Mouse (Mus musculus) c-Kit-positive CD71-positive TER-119-positive erythroid progenitor cells, embryonic 14.5 days (primary cell): ENCODE data around the gene Xrra1.
"Not testable (repeated sequence)": the region's sequence is repeated elsewhere in the genome, so short reads cannot be mapped to it uniquely, and the experiment has no call there.

Experiments used
- DNase-seq: peaks from one replicate; pipeline ENCODE4 v3.0.0-alpha.2; 2013; ENCODE audit warnings: low spot score

Xrra1 gene

DNA sequence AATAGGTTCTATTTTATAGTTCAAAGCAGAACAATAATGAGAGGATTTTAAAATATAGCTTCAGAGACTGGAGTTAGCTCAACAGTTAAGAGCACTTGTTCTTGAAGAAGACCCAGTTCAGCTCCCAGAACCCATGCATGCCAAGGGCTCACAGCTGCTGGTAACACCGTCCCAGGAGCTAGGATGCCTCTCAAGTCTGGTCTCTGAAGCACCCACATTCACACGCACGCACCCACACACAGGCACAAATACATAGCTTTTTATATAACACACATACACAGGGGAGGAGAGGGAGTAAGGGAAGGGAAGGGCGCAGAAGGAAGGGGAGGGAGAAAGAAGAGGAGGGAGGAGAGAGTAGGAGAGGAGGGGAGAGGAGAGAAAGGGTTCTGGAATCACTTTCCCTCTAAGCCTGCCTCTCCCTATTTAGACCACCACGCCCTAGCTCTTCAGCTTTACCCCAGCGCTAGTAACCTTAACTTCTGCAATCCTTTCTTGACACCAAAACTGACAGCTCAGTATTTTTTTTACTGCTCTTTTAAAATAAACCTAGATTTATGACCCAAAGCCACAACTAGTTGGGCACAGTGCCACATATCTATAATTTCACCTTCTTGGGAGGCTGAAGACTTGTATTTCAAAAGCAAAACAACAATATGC lies 94.7 kb downstream of the Xrra1 start:
- no peak for DNase-seq

DNA sequence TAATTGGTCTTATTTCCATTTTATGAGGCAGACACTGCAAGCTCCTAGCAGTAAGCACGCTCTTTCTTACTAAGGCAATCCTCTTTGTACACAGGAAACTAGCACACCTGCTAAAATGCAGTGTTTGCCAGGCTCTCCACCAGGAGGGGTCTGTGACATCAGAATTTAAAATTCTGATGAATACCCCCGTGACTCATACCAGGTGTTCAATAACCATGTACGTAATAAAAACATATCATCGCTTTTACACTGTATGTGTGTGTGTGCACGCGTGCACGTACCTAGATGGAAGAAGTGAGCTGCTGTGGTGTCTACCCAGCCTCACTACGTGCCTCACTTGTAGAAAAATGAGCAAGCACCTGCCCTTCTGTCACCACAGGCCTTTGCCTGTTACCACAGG lies 95.3 kb downstream of the Xrra1 start:
- DNase-seq, result no peak

DNA sequence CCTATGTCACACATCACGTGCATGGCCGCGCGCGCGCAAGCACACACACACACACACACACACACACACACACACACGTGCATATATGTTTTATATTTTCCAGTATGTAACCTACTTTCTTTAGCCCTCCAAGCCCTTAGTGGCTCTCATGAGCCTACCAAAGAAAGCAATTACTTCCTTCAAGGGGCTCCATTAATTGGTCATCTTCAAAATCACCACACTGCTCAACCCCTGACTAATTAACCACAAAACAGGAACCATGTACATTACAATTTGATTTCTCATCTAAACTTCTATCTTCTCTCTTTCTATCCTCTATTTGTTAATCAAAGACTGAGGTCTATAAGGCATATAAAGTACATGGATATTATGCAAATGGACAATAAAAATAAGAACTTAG lies 97.2 kb downstream of the Xrra1 start:
- DNase-seq, result no peak

DNA sequence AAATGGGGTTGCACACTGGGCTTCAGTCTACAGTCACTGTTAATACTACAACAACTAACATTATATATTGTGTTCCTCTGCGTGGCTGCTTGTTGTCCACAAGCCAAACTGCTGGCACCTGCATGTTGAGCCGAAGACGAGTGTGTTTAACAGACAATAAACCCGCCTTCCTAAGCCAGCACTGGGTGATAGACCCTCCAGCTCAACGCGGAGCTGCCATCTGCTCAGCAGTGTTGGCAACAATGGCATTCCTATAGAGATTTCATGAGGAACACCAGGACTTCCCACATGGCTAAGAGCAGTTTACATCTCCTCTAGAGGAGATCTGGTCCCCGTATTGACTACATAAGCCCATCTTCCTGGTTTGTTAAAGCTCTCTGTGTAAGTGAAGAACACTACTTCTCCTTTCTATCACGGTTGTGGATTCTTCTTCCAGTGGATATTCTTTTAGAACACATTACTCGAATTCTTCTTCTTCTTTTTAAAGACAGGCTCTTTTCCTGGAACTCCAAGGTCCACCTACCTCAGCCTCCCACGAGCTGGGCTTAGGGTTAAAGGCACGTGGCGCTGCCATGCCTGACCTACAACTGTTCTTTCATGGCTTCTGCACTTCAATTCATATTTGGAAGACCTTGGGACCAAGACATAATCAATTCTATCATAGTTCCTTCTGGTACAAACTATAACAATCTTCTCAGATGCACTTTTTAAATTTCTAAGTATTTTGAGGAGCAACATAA lies 98.5 kb downstream of the Xrra1 start:
- no peak for DNase-seq

DNA sequence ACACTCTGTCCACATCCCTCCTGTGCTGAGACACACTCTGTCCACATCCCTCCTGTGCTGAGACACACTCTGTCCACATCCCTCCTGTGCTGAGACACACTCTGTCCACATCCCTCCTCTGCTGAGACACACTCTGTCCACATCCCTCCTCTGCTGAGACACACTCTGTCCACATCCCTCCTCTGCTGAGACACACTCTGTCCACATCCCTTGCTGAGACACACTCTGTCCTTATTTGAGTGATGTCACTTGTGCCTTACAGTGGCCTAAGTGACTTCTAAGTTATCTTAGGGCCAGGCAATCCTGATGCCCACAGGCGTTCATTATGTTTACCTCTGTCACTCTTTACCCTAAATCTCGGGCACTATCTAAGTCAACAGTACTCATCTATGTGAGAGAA lies 101.7 kb downstream of the Xrra1 start:
- not testable (repeated sequence) for DNase-seq

DNA sequence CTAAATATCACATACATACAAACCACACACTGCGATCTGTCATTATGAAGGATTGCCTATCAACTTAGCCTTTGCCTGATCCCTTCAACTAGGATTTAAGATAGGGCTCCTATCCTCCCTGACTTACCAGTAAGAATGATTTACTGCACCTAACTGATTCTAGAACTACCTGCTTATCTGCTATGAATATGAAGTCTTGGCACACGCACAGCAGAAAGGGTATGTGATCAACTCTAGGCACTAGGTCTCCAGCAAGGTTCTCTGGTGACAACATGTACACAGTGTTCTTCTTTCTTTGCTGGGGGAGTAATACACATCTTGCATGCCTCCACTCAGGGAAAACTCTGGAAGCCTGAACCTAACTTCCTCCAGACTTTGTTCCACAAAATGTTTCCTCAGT lies 102.6 kb downstream of the Xrra1 start:
- no peak for DNase-seq

DNA sequence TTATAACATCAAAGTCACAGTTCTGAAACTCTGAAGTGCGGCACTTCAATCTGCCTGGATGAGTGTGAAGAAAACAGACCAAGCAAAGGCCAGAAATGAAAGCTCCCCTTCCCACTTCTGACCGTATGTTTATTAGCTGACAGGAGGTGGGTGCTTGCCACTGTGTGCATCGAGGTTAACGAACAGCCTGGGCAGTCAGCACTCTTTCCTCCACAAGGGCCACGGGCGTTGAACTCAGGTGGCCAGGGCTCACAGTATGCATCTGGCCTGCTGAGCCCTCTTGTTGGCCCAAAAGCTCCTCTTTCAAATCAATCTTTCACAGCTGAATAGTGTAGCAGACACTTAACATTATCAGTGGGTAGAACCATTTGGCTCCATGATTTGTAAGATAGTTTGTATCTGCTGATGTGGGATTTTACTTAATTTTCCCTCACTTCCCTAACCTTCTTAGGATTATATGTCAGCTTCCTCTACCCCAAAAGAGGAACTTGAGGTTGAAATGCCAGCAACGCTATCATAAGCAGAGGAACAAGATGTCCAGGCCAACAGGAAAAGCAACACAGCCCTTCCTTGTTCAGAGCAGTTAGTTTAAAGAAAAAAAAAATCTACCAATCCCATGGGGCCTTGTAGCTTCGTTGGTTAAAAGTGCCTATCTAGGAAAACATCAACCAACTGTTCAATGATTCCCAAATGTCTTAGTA lies 103.8 kb downstream of the Xrra1 start:
- no peak for DNase-seq

DNA sequence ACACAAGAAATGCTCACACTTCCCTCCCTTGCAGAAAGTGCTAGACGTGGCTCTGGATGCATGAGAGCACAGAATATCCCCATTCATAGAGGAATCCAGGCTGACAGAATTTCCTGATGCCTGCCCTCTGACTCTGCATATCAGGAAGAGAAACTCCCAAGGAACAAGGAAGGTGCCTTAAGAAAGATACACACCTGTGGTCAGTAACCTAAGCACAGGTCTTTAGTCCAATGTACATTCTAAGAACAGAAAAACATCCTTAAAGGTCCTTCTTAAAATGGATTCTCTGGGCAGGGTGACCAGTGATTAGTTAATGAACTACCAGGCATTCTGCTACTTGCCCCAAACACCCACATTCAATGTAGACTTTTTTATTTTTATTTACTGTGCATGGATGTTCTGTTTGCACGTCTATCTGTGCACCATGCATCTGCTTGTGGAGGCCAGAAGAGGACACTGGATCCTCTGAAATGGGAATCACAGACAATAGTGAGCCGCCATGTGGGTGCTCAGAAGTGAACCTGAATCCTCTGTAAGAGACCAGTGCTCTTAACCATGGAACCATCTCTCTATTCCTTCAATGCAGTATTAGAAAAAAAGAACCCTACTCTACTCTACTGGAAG lies 104.4 kb downstream of the Xrra1 start:
- DNase-seq, result no peak

DNA sequence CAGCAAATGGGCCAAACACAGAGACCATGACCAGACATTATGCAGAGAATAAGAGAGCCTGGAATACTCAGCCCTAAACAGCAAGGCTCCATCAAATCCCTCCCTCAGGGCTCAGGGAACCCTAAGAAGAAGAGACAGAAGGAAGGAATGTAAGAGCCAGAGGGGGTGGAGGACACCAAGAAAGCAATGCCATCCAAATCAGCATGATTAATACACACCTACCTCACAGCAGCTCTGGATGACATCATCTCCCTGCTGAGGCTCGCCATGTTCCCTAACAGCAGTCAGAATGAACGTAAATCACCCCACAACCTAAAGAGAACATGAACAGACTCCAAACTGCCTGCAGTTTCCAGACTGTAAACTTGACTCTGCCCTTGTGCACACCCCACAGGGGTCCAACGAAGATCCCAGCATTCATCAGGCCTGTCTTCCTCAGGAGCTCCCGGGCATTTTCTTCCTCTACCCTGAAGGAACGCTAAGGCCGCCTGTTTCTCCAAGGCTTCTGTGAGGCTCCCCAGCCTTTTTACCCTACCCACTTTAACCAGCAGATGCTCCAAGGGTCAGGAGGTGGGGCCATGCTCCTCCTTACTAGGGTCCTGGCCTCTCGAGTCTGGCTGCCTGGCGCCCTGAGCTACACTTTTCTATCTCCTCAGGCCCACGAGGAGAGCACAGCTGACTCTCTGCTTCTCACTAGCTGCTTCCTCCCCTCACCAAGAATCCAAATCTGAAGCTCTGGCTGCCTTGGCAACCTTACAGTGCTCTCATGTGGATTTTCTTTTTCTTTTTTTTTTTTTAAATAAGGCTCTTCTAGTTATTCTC lies 106.3 kb downstream of the Xrra1 start:
- no peak for DNase-seq

DNA sequence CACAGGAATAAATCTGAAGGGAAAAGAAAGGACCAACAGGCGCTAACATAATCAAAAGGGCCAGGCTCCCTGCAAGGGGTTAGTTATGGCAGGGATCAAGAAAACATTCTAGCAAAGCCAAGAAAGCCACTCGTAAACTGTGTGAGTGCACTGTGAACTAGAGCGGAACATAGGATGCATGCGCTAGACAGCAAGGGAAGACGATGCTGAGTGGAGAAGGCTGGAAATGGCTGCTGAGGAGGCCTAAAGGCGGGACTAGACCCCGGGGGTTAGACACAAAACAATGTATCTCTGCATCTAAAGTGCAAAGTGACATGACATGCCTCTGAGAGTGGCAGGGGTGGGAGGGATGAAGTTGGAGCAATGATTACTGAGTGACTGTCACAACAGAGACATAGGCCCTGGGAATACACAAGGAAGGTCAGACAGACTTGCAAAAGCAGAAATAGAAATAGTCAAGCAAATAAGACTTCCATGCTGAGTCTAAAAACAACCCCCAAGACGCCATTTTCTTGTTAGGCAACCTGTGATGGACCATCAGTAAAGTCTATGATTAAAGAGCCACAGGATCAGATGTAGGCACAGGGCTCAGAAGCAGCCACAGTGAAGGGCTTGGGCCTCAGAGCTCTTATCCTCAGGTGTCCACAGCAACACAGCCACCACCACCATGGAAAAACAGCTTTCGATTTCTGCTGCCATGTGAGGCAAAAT lies 107.2 kb downstream of the Xrra1 start:
- no peak for DNase-seq
